Mouse (Mus musculus): ENCODE measurements around the gene Zfp39. TPM values are rescaled to one million over a fixed set of nuclear protein-coding genes. Genes with fewer than 3 reads are reported as not detected.

Zfp39 gene
- polyA plus RNA-seq, 1 experiment from 2014 or later: 5.6 TPM

Other genes starting within 250 kb of the Zfp39 start
- gene Olfr322, start 245.4 kb downstream of the Zfp39 start, polyA plus RNA-seq (2015; fragmentation: Nextera tagmentation; extraction: Ambion mirVana): 0.08 TPM in 1 of 2 replicates, not detected in the other
- gene Olfr320, start 223.1 kb downstream of the Zfp39 start, polyA plus RNA-seq (2015; fragmentation: Nextera tagmentation; extraction: Ambion mirVana): not detected in 2 replicates
- not detected in 2 replicates for gene Olfr319, start 205.1 kb downstream of the Zfp39 start, polyA plus RNA-seq (2015; fragmentation: Nextera tagmentation; extraction: Ambion mirVana)
- gene Olfr318, start 180.2 kb downstream of the Zfp39 start, polyA plus RNA-seq (2015; fragmentation: Nextera tagmentation; extraction: Ambion mirVana): not detected in 2 replicates
- gene Olfr317, start 165.0 kb downstream of the Zfp39 start, polyA plus RNA-seq (2015; fragmentation: Nextera tagmentation; extraction: Ambion mirVana): not detected in 2 replicates
- not detected in 2 replicates for gene Olfr316, start 151.5 kb downstream of the Zfp39 start, polyA plus RNA-seq (2015; fragmentation: Nextera tagmentation; extraction: Ambion mirVana)
- gene Olfr315, start 131.0 kb downstream of the Zfp39 start, polyA plus RNA-seq (2015; fragmentation: Nextera tagmentation; extraction: Ambion mirVana): not detected in 2 replicates
- not detected in 2 replicates for gene Olfr314, start 121.3 kb downstream of the Zfp39 start, polyA plus RNA-seq (2015; fragmentation: Nextera tagmentation; extraction: Ambion mirVana)
- 0.17 TPM in 1 of 2 replicates, not detected in the other for gene Fam183b, start 102.3 kb downstream of the Zfp39 start, polyA plus RNA-seq (2015; fragmentation: Nextera tagmentation; extraction: Ambion mirVana)
- not detected in 2 replicates for gene Olfr313, start 89.2 kb downstream of the Zfp39 start, polyA plus RNA-seq (2015; fragmentation: Nextera tagmentation; extraction: Ambion mirVana)
- gene Olfr312, start 75.0 kb downstream of the Zfp39 start, polyA plus RNA-seq (2015; fragmentation: Nextera tagmentation; extraction: Ambion mirVana): not detected in 2 replicates
- not detected in 2 replicates for gene Olfr311, start 65.0 kb downstream of the Zfp39 start, polyA plus RNA-seq (2015; fragmentation: Nextera tagmentation; extraction: Ambion mirVana)
- 1.5 and 2.3 TPM in 2 replicates for gene Gm12258, start 57.1 kb downstream of the Zfp39 start, polyA plus RNA-seq (2015; fragmentation: Nextera tagmentation; extraction: Ambion mirVana)
- 2.2 and 2.3 TPM in 2 replicates for gene 2810021J22Rik, start 37.0 kb downstream of the Zfp39 start, polyA plus RNA-seq (2015; fragmentation: Nextera tagmentation; extraction: Ambion mirVana)
- gene Btnl10, start 13.7 kb upstream of the Zfp39 start, polyA plus RNA-seq (2015; fragmentation: Nextera tagmentation; extraction: Ambion mirVana): 14.1 and 14.3 TPM in 2 replicates
- gene Rnf187, start 34.7 kb upstream of the Zfp39 start, polyA plus RNA-seq (2015; fragmentation: Nextera tagmentation; extraction: Ambion mirVana): 74.5 and 81.7 TPM in 2 replicates
- 17.9 and 22.4 TPM in 2 replicates for gene Hist3h2ba, start 44.7 kb upstream of the Zfp39 start, polyA plus RNA-seq (2015; fragmentation: Nextera tagmentation; extraction: Ambion mirVana)
- gene Hist3h2a, start 50.5 kb upstream of the Zfp39 start, polyA plus RNA-seq (2015; fragmentation: Nextera tagmentation; extraction: Ambion mirVana): 21.2 and 24.4 TPM in 2 replicates
- 0.15 and 0.19 TPM in 2 replicates for gene Trim17, start 50.5 kb upstream of the Zfp39 start, polyA plus RNA-seq (2015; fragmentation: Nextera tagmentation; extraction: Ambion mirVana)
- gene Trim11, start 73.9 kb upstream of the Zfp39 start, polyA plus RNA-seq (2015; fragmentation: Nextera tagmentation; extraction: Ambion mirVana): 8.2 and 8.7 TPM in 2 replicates
- 0.12 and 0.34 TPM in 2 replicates for gene Obscn, start 232.2 kb upstream of the Zfp39 start, polyA plus RNA-seq (2015; fragmentation: Nextera tagmentation; extraction: Ambion mirVana)

Data from liver, embryonic 16.5 days (tissue).